Mouse (Mus musculus): Measurements from ENCODE around the gene Cd200r3.

The Cd200r3 gene

GRCm38 (mm10) chr16:44988667-44989357 lies 45.3 kb downstream of the Cd200r3 start:
- in situ Hi-C loops (cut with MboI, MseI): no loop called here

DNA sequence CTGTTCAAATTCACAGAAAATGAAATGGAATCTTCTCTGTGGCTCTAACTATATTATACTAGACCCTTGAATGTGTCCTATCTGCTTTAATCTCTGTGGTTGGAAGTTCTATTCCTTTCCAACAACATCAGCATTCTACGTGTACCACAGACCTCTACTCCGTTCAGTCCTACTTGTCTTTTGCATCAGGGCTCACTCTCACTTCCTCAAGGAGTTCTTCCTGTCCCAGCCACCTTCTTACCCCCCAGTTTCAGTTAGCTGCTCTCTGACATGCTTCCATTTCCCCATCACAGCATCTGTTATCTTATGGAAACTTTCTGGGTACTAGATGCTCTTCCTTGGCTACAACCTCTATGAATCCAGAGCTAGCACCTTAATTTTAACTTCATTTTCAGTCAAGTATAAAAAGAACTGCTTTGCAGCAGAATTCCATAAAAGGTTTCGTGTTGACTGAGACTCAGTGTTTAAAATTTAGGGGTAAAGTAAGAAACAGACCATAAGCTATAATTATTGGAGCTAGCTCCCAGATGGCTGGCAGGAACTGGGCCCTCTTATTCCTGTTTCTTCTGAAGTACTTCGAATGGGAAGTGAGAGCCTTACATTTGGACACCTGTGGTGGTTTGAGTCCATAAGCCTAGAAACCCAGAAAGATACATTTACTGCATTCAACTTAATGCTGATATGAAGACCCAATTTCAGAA lies 50.0 kb downstream of the Cd200r3 start:
- in situ Hi-C loops (cut with MboI, MseI): no loop called here

DNA sequence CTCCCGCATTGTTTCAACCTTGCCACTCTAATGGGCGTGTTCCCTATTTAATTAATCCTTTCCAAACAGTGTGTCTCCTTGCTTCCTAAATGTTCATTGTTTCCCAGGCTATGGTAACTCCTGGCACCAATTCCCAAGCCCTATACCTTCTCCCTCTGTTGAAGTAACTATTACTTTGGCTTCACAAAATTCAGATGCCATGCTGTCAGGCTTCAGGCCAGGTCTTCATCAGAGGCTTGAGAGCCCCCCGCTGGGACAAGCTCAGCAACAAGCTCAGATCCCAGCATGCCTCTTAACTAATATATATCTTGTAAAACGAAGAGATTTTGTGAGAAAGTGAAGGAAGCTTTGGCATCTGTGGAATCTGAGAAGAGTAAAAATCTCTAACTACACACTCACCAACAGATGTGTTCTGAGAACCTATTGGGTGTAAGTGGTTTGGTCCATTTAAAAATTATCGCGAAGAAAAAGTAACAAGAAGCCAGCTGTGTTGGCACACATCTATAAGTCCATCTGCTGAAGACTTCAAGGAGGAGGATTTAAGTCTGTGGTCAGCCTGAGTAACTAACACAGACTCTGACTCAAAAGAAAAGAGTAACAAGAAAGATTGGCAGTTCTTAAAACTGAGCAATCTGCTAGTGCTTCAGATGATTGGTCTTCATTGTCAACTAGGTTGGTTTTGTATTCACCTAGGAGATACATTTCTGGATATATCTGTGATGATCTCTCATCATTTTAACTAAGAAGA lies 50.9 kb downstream of the Cd200r3 start:
- in situ Hi-C loops (cut with MboI, MseI): no loop called here

DNA sequence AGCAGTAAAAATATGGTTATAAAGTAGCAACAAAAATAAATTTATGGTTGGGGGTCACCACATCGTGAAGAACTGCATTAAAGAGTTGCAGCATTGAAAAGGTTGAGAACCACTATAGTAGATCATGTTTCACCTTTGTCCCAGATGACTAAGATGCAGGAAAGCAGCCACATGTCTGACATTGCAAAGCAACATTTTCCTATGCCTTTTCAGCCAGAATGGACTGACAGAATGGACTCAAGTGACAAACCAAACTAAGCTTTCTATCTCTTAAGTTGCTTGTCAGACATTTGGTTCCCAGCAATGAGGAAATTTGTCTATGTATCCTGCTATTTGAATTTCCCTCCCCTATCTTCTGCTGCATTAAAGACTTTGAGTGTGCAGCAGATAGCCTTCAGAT lies 51.6 kb downstream of the Cd200r3 start:
- in situ Hi-C loops (cut with MboI, MseI): no loop called here

GRCm38 (mm10) chr16:44996701-44997100 lies 53.2 kb downstream of the Cd200r3 start:
- in situ Hi-C loops (cut with MboI, MseI): no loop called here

GRCm38 (mm10) chr16:44999537-44999936 lies 56.1 kb downstream of the Cd200r3 start:
- in situ Hi-C loops (cut with MboI, MseI): no loop called here

GRCm38 (mm10) chr16:45004443-45004842 lies 61.0 kb downstream of the Cd200r3 start:
- in situ Hi-C loops (cut with MboI, MseI): no loop called here

DNA sequence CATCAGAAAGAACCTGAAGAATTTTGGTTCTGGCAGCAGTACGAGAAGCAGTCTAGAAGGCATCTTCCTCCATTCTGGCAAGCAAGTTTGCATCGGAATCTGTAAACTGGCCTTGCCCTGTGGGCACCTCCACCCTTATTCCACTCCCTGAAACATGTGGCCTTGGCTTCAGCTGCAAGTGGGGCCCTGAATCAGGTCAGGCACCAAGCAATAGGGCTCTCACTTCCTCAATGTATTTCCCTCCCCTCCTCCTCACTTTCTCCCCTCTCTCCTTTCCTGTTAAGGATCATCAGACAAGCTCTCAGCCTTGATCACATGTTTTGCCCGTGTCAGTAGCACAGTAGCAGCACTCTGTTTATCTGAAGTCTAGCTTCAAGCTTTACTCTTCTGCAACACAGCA lies 61.8 kb downstream of the Cd200r3 start:
- in situ Hi-C loops (cut with MboI, MseI): no loop called here

DNA sequence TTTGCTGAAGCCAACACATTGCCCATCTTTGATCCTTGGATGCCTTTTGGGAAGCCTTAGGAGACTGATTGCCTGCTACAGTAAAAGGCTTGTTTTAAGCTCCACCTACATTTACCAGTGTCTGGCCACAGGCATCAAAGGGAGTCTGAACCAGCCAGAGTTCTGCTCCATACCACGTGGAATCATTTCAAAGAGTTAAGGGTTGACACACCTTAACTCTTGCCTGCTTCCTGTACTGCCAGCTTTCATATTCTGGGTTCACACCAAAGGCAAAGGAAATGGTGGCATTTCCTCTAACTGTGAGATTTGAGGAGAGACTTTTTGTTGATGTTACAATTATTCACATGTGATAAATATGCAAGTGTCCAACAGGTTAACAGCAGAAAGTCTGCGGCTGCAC lies 63.5 kb downstream of the Cd200r3 start:
- in situ Hi-C loops (cut with MboI, MseI): no loop called here

DNA sequence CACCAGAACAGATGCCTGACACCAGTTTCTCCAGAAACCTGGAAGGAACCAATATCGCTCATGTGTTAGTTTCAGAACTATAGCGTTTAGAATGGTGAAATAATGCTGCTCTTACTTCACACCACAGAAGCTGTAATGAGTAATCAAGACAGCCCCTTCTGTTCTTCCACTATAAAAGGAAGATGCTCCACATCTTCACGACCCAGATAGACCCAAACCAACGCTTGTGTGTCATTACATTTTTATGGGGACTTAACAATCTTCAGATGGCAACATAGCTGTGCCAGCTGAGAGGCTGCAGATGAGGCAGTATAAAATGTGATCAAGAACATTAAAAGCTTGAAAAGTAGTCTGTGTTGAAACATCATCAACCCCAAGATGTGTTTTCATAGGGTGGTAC lies 64.3 kb downstream of the Cd200r3 start:
- in situ Hi-C loops (cut with MboI, MseI): no loop called here

DNA sequence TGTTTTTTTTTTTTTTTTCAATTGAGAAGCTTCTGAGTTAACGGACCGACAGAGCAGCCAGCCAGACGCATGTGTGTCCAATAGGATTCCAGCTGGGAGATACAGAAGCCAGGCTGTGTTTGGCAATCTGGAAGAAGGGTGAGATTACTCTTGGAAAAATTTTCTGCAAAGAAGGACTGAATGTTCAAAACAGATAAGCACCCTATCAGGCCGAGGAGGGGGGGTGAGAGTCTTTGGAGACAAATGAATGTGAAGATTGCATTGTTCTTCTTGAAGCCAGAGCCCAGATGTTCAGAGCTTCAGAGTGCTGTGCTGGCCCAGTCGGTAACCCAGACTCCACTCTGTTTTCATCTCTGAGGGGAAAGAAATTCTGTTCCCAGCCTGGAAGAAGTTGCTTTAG lies 66.2 kb downstream of the Cd200r3 start:
- in situ Hi-C loops (cut with MboI, MseI): no loop called here

DNA sequence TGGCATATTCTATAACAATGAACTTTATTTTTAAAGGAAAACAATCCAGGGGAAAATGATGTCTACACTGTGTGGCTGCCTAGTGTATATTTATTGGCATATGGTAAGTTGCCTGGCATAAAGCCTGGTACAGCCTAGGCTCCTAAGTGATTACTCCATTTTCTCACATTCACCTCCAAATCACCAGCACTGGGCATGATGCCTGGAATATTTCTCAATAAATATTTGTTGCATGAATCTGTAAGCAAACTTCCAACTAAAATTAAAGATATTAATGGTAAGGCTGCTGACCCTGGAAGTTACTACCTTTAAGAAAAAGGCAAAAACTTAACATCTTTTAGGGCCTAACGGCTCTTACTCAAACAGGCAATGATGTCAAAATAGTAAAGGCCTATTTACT lies 72.1 kb downstream of the Cd200r3 start:
- in situ Hi-C loops (cut with MboI, MseI): no loop called here

- in situ Hi-C loops (cut with MboI, MseI): no loop called here
These were observed 73.0 kb downstream of the Cd200r3 start for GRCm38 (mm10) chr16:45016488-45016887.

DNA sequence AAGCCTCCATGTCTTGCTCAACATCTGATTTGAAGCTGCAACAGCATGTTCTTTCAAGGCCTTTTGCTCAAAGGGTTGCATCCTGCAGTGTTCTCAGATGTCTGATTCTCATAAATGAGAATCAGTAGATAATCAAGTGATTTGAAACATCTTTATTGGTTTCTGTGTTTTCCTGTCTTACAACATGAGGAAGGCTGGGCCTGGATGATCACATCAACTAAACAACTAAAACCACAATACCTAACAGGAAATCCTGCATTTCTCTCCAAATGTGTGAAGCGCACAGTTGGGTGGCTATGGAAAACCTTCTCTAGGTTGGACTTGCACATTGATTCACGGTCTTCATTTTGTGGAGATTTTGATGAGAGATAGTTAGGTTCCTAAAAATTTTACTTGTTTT lies 75.4 kb downstream of the Cd200r3 start:
- in situ Hi-C loops (cut with MboI, MseI): no loop called here

GRCm38 (mm10) chr16:45020055-45020454 lies 76.6 kb downstream of the Cd200r3 start:
- in situ Hi-C loops (cut with MboI, MseI): loop anchor here (5.0 kb wide), 1 partner anchor 293 kb away; no protein-coding TSS in a partner anchor

DNA sequence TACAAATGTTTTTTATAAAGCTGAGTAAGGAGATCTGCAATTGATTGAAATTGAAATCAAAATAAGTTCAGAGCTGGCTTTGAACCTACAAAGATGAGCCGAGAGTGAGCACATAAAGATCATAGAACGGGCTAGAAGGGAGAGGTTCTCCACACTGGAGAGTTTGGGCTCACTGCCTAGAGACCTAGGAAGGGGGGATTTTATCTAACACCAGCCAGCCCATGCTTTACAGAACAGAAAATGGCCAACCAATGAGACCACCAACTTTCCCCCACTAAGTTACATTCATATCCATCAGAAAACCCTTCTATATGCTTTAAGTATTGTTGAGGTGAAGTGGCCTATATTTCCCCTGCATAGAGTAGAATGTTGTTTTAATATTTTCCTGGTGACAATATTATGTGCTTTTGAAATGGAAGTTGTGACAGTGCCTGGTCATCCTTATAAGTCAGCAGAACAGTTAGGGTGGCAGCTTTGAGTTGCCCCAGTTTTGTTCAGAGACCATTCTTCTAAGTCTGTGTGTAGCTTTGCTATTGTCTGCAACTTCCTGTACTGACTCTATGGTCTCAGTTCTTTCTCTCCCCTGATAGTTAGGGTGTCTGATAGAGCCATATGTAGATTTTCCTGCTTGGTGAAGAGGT lies 77.3 kb downstream of the Cd200r3 start:
- in situ Hi-C loops (cut with MboI, MseI): loop anchor here (5.0 kb wide), 1 partner anchor 293 kb away; no protein-coding TSS in a partner anchor

- in situ Hi-C loops (cut with MboI, MseI): loop anchor here (5.0 kb wide), 1 partner anchor 294 kb away; no protein-coding TSS in a partner anchor
These were observed 78.0 kb downstream of the Cd200r3 start for GRCm38 (mm10) chr16:45021443-45021842.

DNA sequence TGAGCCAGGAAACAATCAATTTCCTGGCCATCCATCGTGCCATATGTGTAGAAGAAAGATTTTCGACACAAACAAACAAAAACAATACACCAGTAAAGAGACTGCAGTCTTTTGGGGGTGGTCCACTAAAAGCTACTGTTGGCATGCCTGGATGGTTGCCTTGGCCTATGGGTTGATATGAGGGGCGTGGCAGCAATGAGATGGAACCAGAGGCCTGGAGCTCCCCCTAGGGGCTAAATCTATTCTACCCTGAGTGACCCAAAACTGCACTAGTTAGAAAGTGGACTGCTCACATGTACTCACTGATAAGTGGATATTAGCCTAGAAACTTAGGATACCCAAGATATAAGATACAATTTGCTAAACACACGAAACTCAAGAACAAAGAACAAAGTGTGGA lies 80.4 kb downstream of the Cd200r3 start:
- in situ Hi-C loops (cut with MboI, MseI): loop anchor here (5.0 kb wide), 1 partner anchor 297 kb away; no protein-coding TSS in a partner anchor

GRCm38 (mm10) chr16:45025321-45025720 lies 81.8 kb downstream of the Cd200r3 start:
- in situ Hi-C loops (cut with MboI, MseI): no loop called here

- in situ Hi-C loops (cut with MboI, MseI): no loop called here
These were observed 85.6 kb downstream of the Cd200r3 start for GRCm38 (mm10) chr16:45029080-45029479.

GRCm38 (mm10) chr16:45029493-45029892 lies 86.0 kb downstream of the Cd200r3 start:
- in situ Hi-C loops (cut with MboI, MseI): no loop called here

GRCm38 (mm10) chr16:45030127-45030526 lies 86.6 kb downstream of the Cd200r3 start:
- in situ Hi-C loops (cut with MboI, MseI): no loop called here

Measured in T-helper 2 cell (primary cell).